Mouse (Mus musculus): ENCODE results near the gene Plekhm1. TPM values are rescaled to one million over a fixed set of nuclear protein-coding genes. Genes with fewer than 3 reads are reported as not detected.

Gene Plekhm1
- total and polyA plus RNA-seq, 3 experiments: 3.4 to 10.0 TPM; not detected in 1

GRCm38 (mm10) chr11:103362054-103362432 is 50.4 kb downstream of the Plekhm1 start (continued):
- TF ChIP-seq POLR2AphosphoS5 (IDR thresholded peaks at IDR 0.05; ENCODE audit: borderline replicate concordance, low read depth, low read length): no peak
- TF ChIP-seq GATA1 (IDR thresholded peaks at IDR 0.05; ENCODE audit: low read depth, low read length): no peak

GRCm38 (mm10) chr11:103361396-103362053 is 51.0 kb downstream of the Plekhm1 start:
- H3K36me3 ChIP-seq (ENCODE audit: control insufficient read depth in 1 of 2, insufficient read depth in 2 of 2, low read length in 2 of 2): no peaks in the 10 kb centered on the region
- H3K79me2 ChIP-seq (ENCODE audit: control insufficient read depth, insufficient read depth, low read length, poor library complexity): peaks cover 5% of the 10 kb centered on the region; the same call in 1 of the 2 replicates
- no peaks in the 10 kb centered on the region for H3K9me3 ChIP-seq (replicated peaks; ENCODE audit: insufficient read depth, low read length)
- peak; percentile 95 for DNase-seq (ENCODE audit: low read depth, low spot score)
- no peak for TF ChIP-seq GATA1 (IDR thresholded peaks at IDR 0.05; ENCODE audit: low read depth, low read length)
- TF ChIP-seq BHLHE40 (IDR thresholded peaks at IDR 0.05; ENCODE audit: borderline replicate concordance, low read depth, low read length): peak; percentile 72
- TF ChIP-seq POLR2AphosphoS2 (IDR thresholded peaks at IDR 0.05; ENCODE audit: low read length): 0 out of 2 replicates have a peak, but pooled peaks have one; percentile 28
- peak; percentile 80 for TF ChIP-seq USF1 (IDR thresholded peaks at IDR 0.05; ENCODE audit: low read depth, low read length)
- TF ChIP-seq MXI1 (IDR thresholded peaks at IDR 0.05; ENCODE audit: low read depth, low read length): peak; percentile 90
- peak; percentile 53 for TF ChIP-seq ELF1 (IDR thresholded peaks at IDR 0.05; ENCODE audit: low read depth, low read length)
- TF ChIP-seq MAX (IDR thresholded peaks at IDR 0.05; ENCODE audit: low read length): peak; percentile 75
- TF ChIP-seq NELFE (IDR thresholded peaks at IDR 0.05; ENCODE audit: low read depth, low read length): no peak
- peak; percentile 43; the same call in 1 of the 2 replicates for TF ChIP-seq NRF1 (IDR thresholded peaks at IDR 0.05; ENCODE audit: insufficient read depth, low read depth, low read length, poor library complexity, severe bottlenecking)
- TF ChIP-seq POLR2A (IDR thresholded peaks at IDR 0.05; ENCODE audit: control insufficient read depth in 1 of 2, insufficient read depth in 1 of 2, low read depth in 1 of 2, low read length in 2 of 2, poor library complexity in 1 of 2): peak; percentile 27 to 36; a peak in 2 of 4 replicates
- no peaks in the 10 kb centered on the region for H3K27me3 ChIP-seq (ENCODE audit: control insufficient read depth in 1 of 2, insufficient read depth in 2 of 2, low read length in 2 of 2)
- H3K27ac ChIP-seq (ENCODE audit: control insufficient read depth, low read depth, low read length): peak overlapping the region; percentile 46
- H3K4me1 ChIP-seq (ENCODE audit: control insufficient read depth in 1 of 2, insufficient read depth in 2 of 2, low read length in 2 of 2): peaks cover 0 to 11% of the 10 kb centered on the region in 2 experiments; a peak in 2 of 4 replicates
- H3K4me3 ChIP-seq (ENCODE audit: control insufficient read depth in 1 of 2, insufficient read depth in 1 of 2, low read depth in 2 of 2, low read length in 2 of 2): peak overlapping the region; percentile 90 to 93
- H3K9ac ChIP-seq (ENCODE audit: control insufficient read depth, low read depth, low read length, poor library complexity, severe bottlenecking): peak overlapping the region; percentile 95

GRCm38 (mm10) chr11:103360661-103361081 is 51.8 kb downstream of the Plekhm1 start:
- H3K9ac ChIP-seq (ENCODE audit: control insufficient read depth, low read depth, low read length, poor library complexity, severe bottlenecking): peak overlapping the region; percentile 95
- H3K4me3 ChIP-seq (ENCODE audit: control insufficient read depth in 1 of 2, insufficient read depth in 1 of 2, low read depth in 2 of 2, low read length in 2 of 2): peak overlapping the region; percentile 90 to 93

More at GRCm38 (mm10) chr11:103360661-103361081, 51.8 kb downstream of the Plekhm1 start:
- Histone ChIP-seq H3K9me3 (replicated peaks; ENCODE audit: insufficient read depth, low read length) (no peaks in the 10 kb centered on the region), H3K27me3 (ENCODE audit: control insufficient read depth in 1 of 2, insufficient read depth in 2 of 2, low read length in 2 of 2) (no peaks in the 10 kb centered on the region), H3K79me2 (ENCODE audit: control insufficient read depth, insufficient read depth, low read length, poor library complexity) (peaks cover 5% of the 10 kb centered on the region; the same call in 1 of the 2 replicates), H3K4me1 (ENCODE audit: control insufficient read depth in 1 of 2, insufficient read depth in 2 of 2, low read length in 2 of 2) (peaks cover 0 to 11% of the 10 kb centered on the region in 2 experiments; a peak in 2 of 4 replicates), H3K27ac (ENCODE audit: control insufficient read depth, low read depth, low read length) (peak overlapping the region; percentile 61), H3K36me3 (ENCODE audit: control insufficient read depth in 1 of 2, insufficient read depth in 2 of 2, low read length in 2 of 2) (no peaks in the 10 kb centered on the region)
- DNase-seq (ENCODE audit: low read depth, low spot score): peak; percentile 73
- peak; percentile 61 for TF ChIP-seq MAX (IDR thresholded peaks at IDR 0.05; ENCODE audit: low read length)
- TF ChIP-seq UBTF (IDR thresholded peaks at IDR 0.05; ENCODE audit: borderline replicate concordance, insufficient read depth, low read depth, low read length): no peak
- TF ChIP-seq GATA1 (IDR thresholded peaks at IDR 0.05; ENCODE audit: low read depth, low read length): no peak
- no peak for TF ChIP-seq JUND (IDR thresholded peaks at IDR 0.05; ENCODE audit: low read depth, low read length)
- TF ChIP-seq MYC (IDR thresholded peaks at IDR 0.05; ENCODE audit: low read depth, low read length): no peak
- no peak for TF ChIP-seq ZNF384 (IDR thresholded peaks at IDR 0.05; ENCODE audit: low read depth, low read length)
- peak; percentile 79 for TF ChIP-seq BHLHE40 (IDR thresholded peaks at IDR 0.05; ENCODE audit: borderline replicate concordance, low read depth, low read length)
- 0 out of 2 replicates have a peak, but pooled peaks have one; percentile 0 for TF ChIP-seq ELF1 (IDR thresholded peaks at IDR 0.05; ENCODE audit: low read depth, low read length)
- no peak for TF ChIP-seq CHD2 (IDR thresholded peaks at IDR 0.05; ENCODE audit: low read length)
- TF ChIP-seq ZKSCAN1 (IDR thresholded peaks at IDR 0.05; ENCODE audit: low read depth, low read length): 0 out of 2 replicates have a peak, but pooled peaks have one; percentile 19
- no peak for TF ChIP-seq E2F4 (IDR thresholded peaks at IDR 0.05; ENCODE audit: borderline replicate concordance, low read depth, low read length)
- TF ChIP-seq CHD1 (IDR thresholded peaks at IDR 0.05; ENCODE audit: low read depth, low read length): 0 out of 2 replicates have a peak, but pooled peaks have one; percentile 34
- TF ChIP-seq NELFE (IDR thresholded peaks at IDR 0.05; ENCODE audit: low read depth, low read length): peak; percentile 0; the same call in 1 of the 2 replicates
- TF ChIP-seq POLR2A (IDR thresholded peaks at IDR 0.05; ENCODE audit: control insufficient read depth in 1 of 2, insufficient read depth in 1 of 2, low read depth in 1 of 2, low read length in 2 of 2, poor library complexity in 1 of 2): no peak
- TF ChIP-seq ZMIZ1 (IDR thresholded peaks at IDR 0.05; ENCODE audit: low read depth, low read length): peak; percentile 43; the same call in 1 of the 2 replicates
- no peak for TF ChIP-seq TBP (IDR thresholded peaks at IDR 0.05; ENCODE audit: low read depth, low read length)

All from MEL (cell line).